Comparison of ENCODE assay signal across 8 mouse cellular contexts in genomic region chr6:91736471-91736870, GRCm38 (mm10). TPM values are rescaled to one million over a fixed set of nuclear protein-coding genes. Genes with fewer than 3 reads are reported as not detected.
DNase-seq lines count a peak whose midpoint lies in the region; ATAC-seq and TF ChIP-seq lines count a peak whose summit lies in the region.

No protein-coding gene starts in this region.

- 33% methylated on average over 5 of the region's 5 CpGs for WGBS in heart, adult 2 months
- WGBS in kidney, embryonic 16.5 days = 49% methylated on average over 5 of the region's 5 CpGs
- WGBS in midbrain, embryonic 10.5 days = 64% methylated on average over 5 of the region's 5 CpGs

- TF ChIP-seq EP300 in heart, adult 2 months (IDR thresholded peaks at IDR 0.05; ENCODE audit: insufficient read depth, low read depth, low read length) = peak; percentile 87

- H3K79me2 ChIP-seq in heart, adult 2 months (replicated peaks; ENCODE audit: control insufficient read depth, insufficient read depth, low read length) = no peaks in the 10 kb centered on the region; the same call in 1 of the 2 replicates

- no peak overlapping the region; the same call in 1 of the 2 replicates for H3K9ac ChIP-seq in heart, adult 2 months (ENCODE audit: low read depth, low read length)
- no peak overlapping the region; the same call in 1 of the 2 replicates for H3K9ac ChIP-seq in kidney, embryonic 16.5 days (replicated peaks; ENCODE audit: low read length)

- 0 out of 2 replicates have a peak, but pooled peaks have one; percentile 21 for ATAC-seq in kidney, embryonic 16.5 days (ENCODE audit: low FRiP score, low TSS enrichment)
- no peak for ATAC-seq in megakaryocyte progenitor cell, adult 5-6 weeks (replicated peaks; ENCODE audit: poor library complexity)

- H3K36me3 ChIP-seq in heart, adult 2 months (ENCODE audit: control insufficient read depth, insufficient read depth, low read length) = peaks cover 27% of the 10 kb centered on the region
- H3K36me3 ChIP-seq in kidney, embryonic 16.5 days (ENCODE audit: insufficient read depth, low read length) = peaks cover 79% of the 10 kb centered on the region
- H3K36me3 ChIP-seq in midbrain, embryonic 10.5 days = peaks cover 97% of the 10 kb centered on the region

- H3K27me3 ChIP-seq in heart, adult 2 months (ENCODE audit: control insufficient read depth, insufficient read depth, low read length) = no peaks in the 10 kb centered on the region
- H3K27me3 ChIP-seq in kidney, embryonic 16.5 days (ENCODE audit: insufficient read depth, low read length) = no peaks in the 10 kb centered on the region
- no peaks in the 10 kb centered on the region for H3K27me3 ChIP-seq in midbrain, embryonic 10.5 days (ENCODE audit: low read depth, poor library complexity, severe bottlenecking)

- H3K4me2 ChIP-seq in kidney, embryonic 16.5 days (replicated peaks; ENCODE audit: low read depth, low read length) = no peak overlapping the region

- DNase-seq in left cerebral cortex, adult 2 months (ENCODE audit: extremely low spot score in 1 of 2, low spot score in 2 of 2) = no peak
- no peak for DNase-seq in left cerebral cortex, postnatal 14 days (ENCODE audit: low spot score in 2 of 2)
- DNase-seq in heart, adult 2 months = peak; percentile 70 to 80
- peak; percentile 34 for DNase-seq in skeletal muscle tissue, adult 2 months (ENCODE audit: low read depth, low spot score)
- no peak for DNase-seq in thymus, postnatal 4 days
- DNase-seq in midbrain, embryonic 10.5 days (ENCODE audit: low spot score) = no peak

- H3K4me1 ChIP-seq in heart, adult 2 months (ENCODE audit: control insufficient read depth, insufficient read depth, low read length) = peaks cover 31% of the 10 kb centered on the region
- peaks cover 12% of the 10 kb centered on the region for H3K4me1 ChIP-seq in kidney, embryonic 16.5 days (ENCODE audit: insufficient read depth, low read length)
- peaks cover 30% of the 10 kb centered on the region for H3K4me1 ChIP-seq in midbrain, embryonic 10.5 days

- peak overlapping the region; percentile 66 for H3K27ac ChIP-seq in left cerebral cortex, adult 2 months
- H3K27ac ChIP-seq in heart, adult 2 months = peak overlapping the region; percentile 84
- peak overlapping the region; percentile 36 for H3K27ac ChIP-seq in kidney, embryonic 16.5 days (ENCODE audit: low read length)
- H3K27ac ChIP-seq in midbrain, embryonic 10.5 days (replicated peaks) = no peak overlapping the region

- TF ChIP-seq CTCF in left cerebral cortex, adult 2 months (IDR thresholded peaks at IDR 0.05) = no peak; the same call in 1 of the 2 replicates
- peak; percentile 36 for TF ChIP-seq CTCF in heart, adult 2 months (IDR thresholded peaks at IDR 0.05)

- no peaks in the 10 kb centered on the region for H3K9me3 ChIP-seq in kidney, embryonic 16.5 days (ENCODE audit: low read length)
- no peaks in the 10 kb centered on the region for H3K9me3 ChIP-seq in midbrain, embryonic 10.5 days (replicated peaks)

- TF ChIP-seq POLR2A in heart, adult 2 months (IDR thresholded peaks at IDR 0.05; ENCODE audit: insufficient read depth, low read depth, low read length) = no peak

- intact Hi-C loops in left cerebral cortex, adult 2 months (cut with DNase I) = no loop called here
- intact Hi-C loops in left cerebral cortex, postnatal 14 days (cut with DNase I) = loop anchor here (10.0 kb wide), 1 partner anchor 52 kb away; the partner anchor contains the start of gene Slc6a6
- intact Hi-C loops in heart, adult 2 months (cut with DNase I) = loop anchor here (2.0 kb wide), 1 partner anchor 22 kb away; no protein-coding TSS in a partner anchor

- H3K4me3 ChIP-seq in left cerebral cortex, adult 2 months = no peak overlapping the region
- H3K4me3 ChIP-seq in heart, adult 2 months = no peak overlapping the region
- no peak overlapping the region for H3K4me3 ChIP-seq in kidney, embryonic 16.5 days (ENCODE audit: low read length)
- no peak overlapping the region for H3K4me3 ChIP-seq in midbrain, embryonic 10.5 days

RNA-seq across cellular contexts. Expression of gene Slc6a6, which starts 52.6 kb away (rescaled TPM):
- 100 to 1,000 TPM; 127 to 147 TPM for total RNA-seq in left cerebral cortex, adult 2 months (2021)
- 100 to 1,000 TPM; 159 to 165 TPM for total RNA-seq in left cerebral cortex, postnatal 14 days (2021)
- 10 to 100 TPM; 56.4 to 96.9 TPM for total RNA-seq in heart, adult 2 months (2021)
- polyA plus RNA-seq in heart, adult 2 months (2012; rRNA removed) = 86.2 and 118 TPM in 2 replicates
- 82.9 and 96.3 TPM in 2 replicates for polyA plus RNA-seq in kidney, embryonic 16.5 days (2015; fragmentation: Nextera tagmentation; extraction: Ambion mirVana)
- polyA plus RNA-seq in midbrain, embryonic 10.5 days (2016; fragmentation: Nextera tagmentation; extraction: Ambion mirVana) = 49.5 and 63.7 TPM in 2 replicates
- 30.6 and 34.6 TPM in 2 replicates for total RNA-seq in megakaryocyte progenitor cell, adult 5-6 weeks (2015)
- total RNA-seq in megakaryocyte progenitor cell, adult 5-6 weeks (2017) = 20.7 and 26.7 TPM in 2 replicates

Comparison
In these comparisons a context has a peak if more than half of its experiments do, and no peak if none do; other contexts are left out.
1. DNase-seq: peak in heart, adult 2 months (2 of 2) and skeletal muscle tissue, adult 2 months (single experiment); none in left cerebral cortex, adult 2 months (0 of 2), left cerebral cortex, postnatal 14 days (0 of 2), thymus, postnatal 4 days (single experiment) and midbrain, embryonic 10.5 days (single experiment).